In the genomic region with DNA sequence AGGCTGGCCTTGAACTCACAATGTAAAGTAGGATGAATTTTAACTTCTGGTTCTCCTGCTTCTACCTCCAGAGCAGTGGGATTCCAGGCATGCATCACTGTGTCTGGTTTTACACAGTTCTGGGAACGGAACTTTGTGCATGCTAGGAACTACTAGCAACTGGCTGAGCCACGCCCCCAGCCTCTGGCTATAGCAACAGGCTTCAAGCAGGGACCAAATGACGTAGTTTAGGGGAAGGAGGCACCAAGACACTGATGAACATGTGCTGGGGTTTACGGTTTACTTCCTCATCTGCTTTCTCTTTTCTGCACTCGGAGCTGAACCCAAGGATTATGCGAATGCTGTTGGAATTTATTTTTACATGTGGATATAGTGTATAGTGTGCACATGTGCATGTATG, we compare ENCODE assay signal across 14 mouse cellular contexts.
A peak's percentile ranks its signal among the peaks of the same experiment; 100 is the strongest.
DNase-seq lines count a peak whose midpoint lies in the region; ATAC-seq and TF ChIP-seq lines count a peak whose summit lies in the region.
"Had no signal": no experiment of that assay in that cellular context is flagged by ENCODE, and none has a peak within 500 bp of the region (broad histone marks: within the 10 kb centered on the region; RNA-seq: fewer than 3 reads in every experiment).

No protein-coding gene starts in this region.

- no peaks in the 10 kb centered on the region for H3K9me3 ChIP-seq in liver, embryonic 12.5 days (replicated peaks)
- no peaks in the 10 kb centered on the region for H3K9me3 ChIP-seq in neural tube, embryonic 15.5 days (replicated peaks)
- H3K9me3 ChIP-seq: G1E; hindbrain, embryonic 13.5 days; kidney, embryonic 15.5 days had no signal

- H3K4me3 ChIP-seq in liver, adult 2 months (ENCODE audit: insufficient read depth, low read depth, low read length), result no peak overlapping the region
- H3K4me3 ChIP-seq in liver, embryonic 12.5 days, result no peak overlapping the region
- H3K4me3 ChIP-seq in brown adipose tissue, adult 24 weeks (ENCODE audit: insufficient read depth, low read depth, low read length), result no peak overlapping the region
- H3K4me3 ChIP-seq in neural tube, embryonic 15.5 days (replicated peaks), result no peak overlapping the region
- H3K4me3 ChIP-seq: hindbrain, embryonic 13.5 days; kidney, embryonic 15.5 days had no signal

- WGBS in liver, adult 2 months, result 89% methylated on average over 6 of the region's 6 CpGs
- WGBS in liver, embryonic 12.5 days (ENCODE audit: insufficient replicate concordance), result 35% methylated on average over 6 of the region's 6 CpGs
- WGBS in neural tube, embryonic 15.5 days, result 82% methylated on average over 6 of the region's 6 CpGs

- no peak for TF ChIP-seq CTCF in liver, adult 2 months (IDR thresholded peaks at IDR 0.05; ENCODE audit: low read depth, low read length)

- H3K9ac ChIP-seq in liver, adult 2 months (ENCODE audit: low read depth, low read length), result no peak overlapping the region
- no peak overlapping the region for H3K9ac ChIP-seq in liver, embryonic 12.5 days
- no peak overlapping the region for H3K9ac ChIP-seq in neural tube, embryonic 15.5 days (replicated peaks)
- H3K9ac ChIP-seq: hindbrain, embryonic 13.5 days; kidney, embryonic 15.5 days; liver, embryonic 14.5 days had no signal

- H3K79me2 ChIP-seq in liver, adult 2 months (ENCODE audit: control insufficient read depth, insufficient read depth, low read length), result no peaks in the 10 kb centered on the region; the same call in 1 of the 2 replicates

- no peak overlapping the region for H3K4me2 ChIP-seq in liver, embryonic 12.5 days
- no peak overlapping the region for H3K4me2 ChIP-seq in neural tube, embryonic 15.5 days
- H3K4me2 ChIP-seq: hindbrain, embryonic 13.5 days; kidney, embryonic 15.5 days had no signal

- TF ChIP-seq POLR2A in liver, adult 2 months (IDR thresholded peaks at IDR 0.05; ENCODE audit: extremely low read depth, insufficient read depth, low read length), result no peak

- no peaks in the 10 kb centered on the region for H3K27me3 ChIP-seq in liver, adult 2 months (ENCODE audit: control insufficient read depth, insufficient read depth, low read length)
- H3K27me3 ChIP-seq in liver, embryonic 12.5 days (replicated peaks), result no peaks in the 10 kb centered on the region
- no peaks in the 10 kb centered on the region for H3K27me3 ChIP-seq in splenic B cell, adult 2 months (ENCODE audit: control insufficient read depth, insufficient read depth, low read length, poor library complexity, severe bottlenecking)
- no peaks in the 10 kb centered on the region for H3K27me3 ChIP-seq in neural tube, embryonic 15.5 days (replicated peaks)
- H3K27me3 ChIP-seq: hindbrain, embryonic 13.5 days; kidney, embryonic 15.5 days had no signal

- no peaks in the 10 kb centered on the region; the same call in 1 of the 2 replicates for H3K4me1 ChIP-seq in liver, adult 2 months (ENCODE audit: control insufficient read depth, insufficient read depth, low read length)
- H3K4me1 ChIP-seq in liver, embryonic 12.5 days, result peaks cover 5% of the 10 kb centered on the region; the same call in 1 of the 2 replicates
- peaks cover 7% of the 10 kb centered on the region; the same call in 1 of the 2 replicates for H3K4me1 ChIP-seq in brown adipose tissue, adult 24 weeks (ENCODE audit: control insufficient read depth, insufficient read depth, insufficient read length, low read length)
- H3K4me1 ChIP-seq in neural tube, embryonic 15.5 days, result no peaks in the 10 kb centered on the region
- H3K4me1 ChIP-seq: hindbrain, embryonic 13.5 days; kidney, embryonic 15.5 days had no signal

- DNase-seq in liver, adult 2 months (ENCODE audit: extremely low read depth, low read depth, low spot score), result peak; percentile 40
- peak; percentile 31 for DNase-seq in lung, postnatal 10 days
- DNase-seq in splenic B cell, adult 2 months (ENCODE audit: low read depth, low spot score), result peak; percentile 75
- no peak for DNase-seq in cerebellum, postnatal 14 days
- DNase-seq: adrenal gland, adult 8-10 months; cerebellum, adult 8-10 months; thymus, postnatal 4 days had no signal

- H3K36me3 ChIP-seq in liver, adult 2 months (ENCODE audit: control insufficient read depth, insufficient read depth, low read length), result no peaks in the 10 kb centered on the region
- H3K36me3 ChIP-seq in liver, embryonic 12.5 days, result no peaks in the 10 kb centered on the region
- no peaks in the 10 kb centered on the region; the same call in 1 of the 2 replicates for H3K36me3 ChIP-seq in splenic B cell, adult 2 months (ENCODE audit: control insufficient read depth, insufficient read depth, low read length, poor library complexity, severe bottlenecking)
- H3K36me3 ChIP-seq in neural tube, embryonic 15.5 days, result no peaks in the 10 kb centered on the region
- H3K36me3 ChIP-seq: G1E had no signal

- no peak for ATAC-seq in liver, embryonic 12.5 days
- ATAC-seq in neural tube, embryonic 15.5 days (ENCODE audit: low FRiP score), result no peak

- peak overlapping the region; percentile 54 for H3K27ac ChIP-seq in liver, adult 2 months (replicated peaks; ENCODE audit: insufficient read depth, low read depth, low read length)
- no peak overlapping the region for H3K27ac ChIP-seq in liver, embryonic 12.5 days
- peak overlapping the region; percentile 68 for H3K27ac ChIP-seq in brown adipose tissue, adult 24 weeks (replicated peaks; ENCODE audit: low read depth, low read length)
- no peak overlapping the region for H3K27ac ChIP-seq in neural tube, embryonic 15.5 days (replicated peaks)
- H3K27ac ChIP-seq: hindbrain, embryonic 13.5 days; kidney, embryonic 15.5 days; liver, embryonic 14.5 days had no signal

Comparison
In these comparisons a context has a peak if more than half of its experiments do, and no peak if none do; other contexts are left out.
1. H3K27ac ChIP-seq: peak in liver, adult 2 months (single experiment) and brown adipose tissue, adult 24 weeks (single experiment); none in liver, embryonic 12.5 days (single experiment) and neural tube, embryonic 15.5 days (single experiment).
2. DNase-seq: peak in liver, adult 2 months (single experiment), lung, postnatal 10 days (single experiment) and splenic B cell, adult 2 months (single experiment); none in cerebellum, postnatal 14 days (0 of 2).